Mouse (Mus musculus) G1E-ER4 (cell line): ENCODE results near the gene Tmem190. TPM values are rescaled to one million over a fixed set of nuclear protein-coding genes. Genes with fewer than 3 reads are reported as not detected.
A peak's percentile ranks its signal among the peaks of the same experiment; 100 is the strongest.

ENCODE experiments used
- GATA1 ChIP-seq: IDR thresholded peaks from one replicate; pipeline ENCODE4 v1.8.0; 2012; ENCODE audit warnings: low read length, inconsistent platforms
- polyA plus RNA-seq: library from polyadenylated mRNA; stranded (reverse); fragments of >175 nt; gene quantifications from 2 replicates; pipeline ENCODE4 v1.2.3, GENCODE M21; 2012

Gene Tmem190
- 0.12 TPM in 1 of 2 replicates, not detected in the other for polyA plus RNA-seq

GRCm38 (mm10) chr7:4782759-4783158, at the start of gene Tmem190, which contains the start of gene Il11:
Gene Tmem190, plus strand, starts transcription at chr7:4782937.
Gene Il11, minus strand, starts transcription at chr7:4782859.
- TF ChIP-seq GATA1 = no peak

- peak; percentile 76 for TF ChIP-seq GATA1
Measured at GRCm38 (mm10) chr7:4732968-4733392, 49.8 kb upstream of the Tmem190 start.

GRCm38 (mm10) chr7:4739041-4739543, 43.6 kb upstream of the Tmem190 start:
- TF ChIP-seq GATA1 = no peak

- TF ChIP-seq GATA1 = no peak
Measured at GRCm38 (mm10) chr7:4739544-4740275, 43.0 kb upstream of the Tmem190 start, which contains the start of gene Kmt5c. Gene Kmt5c, plus strand, starts transcription at chr7:4740115.

- TF ChIP-seq GATA1 = no peak
Measured at GRCm38 (mm10) chr7:4740309-4740727, 42.4 kb upstream of the Tmem190 start.

- no peak for TF ChIP-seq GATA1
Measured at GRCm38 (mm10) chr7:4741151-4741550, 41.6 kb upstream of the Tmem190 start.

- no peak for TF ChIP-seq GATA1
Measured at GRCm38 (mm10) chr7:4741672-4742481, 40.9 kb upstream of the Tmem190 start.

GRCm38 (mm10) chr7:4742482-4742819, 40.3 kb upstream of the Tmem190 start:
- TF ChIP-seq GATA1 = no peak

- TF ChIP-seq GATA1 = no peak
Measured at GRCm38 (mm10) chr7:4743354-4743753, 39.4 kb upstream of the Tmem190 start.

- no peak for TF ChIP-seq GATA1
Measured at GRCm38 (mm10) chr7:4744886-4745285, 37.9 kb upstream of the Tmem190 start.

- TF ChIP-seq GATA1 = no peak
Measured at GRCm38 (mm10) chr7:4746326-4746980, 36.3 kb upstream of the Tmem190 start.

GRCm38 (mm10) chr7:4747156-4747899, 35.4 kb upstream of the Tmem190 start:
- peak; percentile 91 for TF ChIP-seq GATA1

- no peak for TF ChIP-seq GATA1
Measured at GRCm38 (mm10) chr7:4748321-4748720, 34.4 kb upstream of the Tmem190 start.

GRCm38 (mm10) chr7:4749169-4749568, 33.6 kb upstream of the Tmem190 start:
- TF ChIP-seq GATA1 = no peak

GRCm38 (mm10) chr7:4751971-4752820, 30.5 kb upstream of the Tmem190 start:
- no peak for TF ChIP-seq GATA1
